Mouse (Mus musculus): ENCODE results near the gene Sphk2. TPM values are rescaled to one million over a fixed set of nuclear protein-coding genes. Genes with fewer than 3 reads are reported as not detected.

Sphk2 gene
- total and polyA plus RNA-seq, 3 experiments = 15.9 to 24.9 (median 18.2) TPM

DNA sequence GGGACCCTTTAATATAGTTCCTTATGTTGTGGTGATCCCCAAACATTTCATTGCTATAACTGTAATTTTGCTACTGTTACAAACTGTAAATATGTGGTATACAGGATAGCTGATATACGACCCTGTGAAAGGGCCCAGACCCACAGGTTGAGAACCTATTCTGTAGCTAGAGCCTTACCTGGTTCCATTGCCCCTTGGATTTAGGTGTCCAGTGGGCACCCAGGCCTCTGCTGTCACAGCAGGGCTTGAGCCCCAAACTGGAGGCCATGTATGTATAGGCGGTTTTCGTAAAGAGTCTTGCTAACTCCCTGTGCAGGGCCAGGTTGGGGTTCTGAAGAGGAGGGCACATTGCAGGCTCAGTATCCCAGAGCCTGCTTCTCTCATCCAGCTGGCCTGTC is 1.3 kb downstream of the Sphk2 start:
- Histone ChIP-seq H3K27me3 (ENCODE audit: control insufficient read depth, insufficient read depth, low read length) (no peaks in the 10 kb centered on the region), H3K4me3 (no peak overlapping the region; the same call in 1 of the 2 replicates), H3K27ac (peak overlapping the region; percentile 23), H3K4me1 (ENCODE audit: control insufficient read depth, insufficient read depth, low read length) (peaks cover 12% of the 10 kb centered on the region), H3K9ac (ENCODE audit: low read depth, low read length) (no peak overlapping the region), H3K36me3 (ENCODE audit: control insufficient read depth, insufficient read depth, low read length) (peaks cover 6% of the 10 kb centered on the region), H3K79me2 (replicated peaks; ENCODE audit: control insufficient read depth, insufficient read depth, low read length) (no peaks in the 10 kb centered on the region; the same call in 1 of the 2 replicates)
- intact Hi-C loops (cut with DNase I) = loop anchor here (5.0 to 10.0 kb wide), 2 partner anchors 206 to 972 kb away; partner anchors contain the start of genes Ccdc114, Emp3 and Vrk3
- peak in 1 of 2 experiments; percentile 30 for DNase-seq
- WGBS = 82% methylated on average over 3 of the region's 3 CpGs
- no peak for TF ChIP-seq EP300 (IDR thresholded peaks at IDR 0.05; ENCODE audit: insufficient read depth, low read depth, low read length)
- no peak for TF ChIP-seq CTCF (IDR thresholded peaks at IDR 0.05)
- TF ChIP-seq POLR2A (IDR thresholded peaks at IDR 0.05; ENCODE audit: insufficient read depth, low read depth, low read length) = no peak

DNA sequence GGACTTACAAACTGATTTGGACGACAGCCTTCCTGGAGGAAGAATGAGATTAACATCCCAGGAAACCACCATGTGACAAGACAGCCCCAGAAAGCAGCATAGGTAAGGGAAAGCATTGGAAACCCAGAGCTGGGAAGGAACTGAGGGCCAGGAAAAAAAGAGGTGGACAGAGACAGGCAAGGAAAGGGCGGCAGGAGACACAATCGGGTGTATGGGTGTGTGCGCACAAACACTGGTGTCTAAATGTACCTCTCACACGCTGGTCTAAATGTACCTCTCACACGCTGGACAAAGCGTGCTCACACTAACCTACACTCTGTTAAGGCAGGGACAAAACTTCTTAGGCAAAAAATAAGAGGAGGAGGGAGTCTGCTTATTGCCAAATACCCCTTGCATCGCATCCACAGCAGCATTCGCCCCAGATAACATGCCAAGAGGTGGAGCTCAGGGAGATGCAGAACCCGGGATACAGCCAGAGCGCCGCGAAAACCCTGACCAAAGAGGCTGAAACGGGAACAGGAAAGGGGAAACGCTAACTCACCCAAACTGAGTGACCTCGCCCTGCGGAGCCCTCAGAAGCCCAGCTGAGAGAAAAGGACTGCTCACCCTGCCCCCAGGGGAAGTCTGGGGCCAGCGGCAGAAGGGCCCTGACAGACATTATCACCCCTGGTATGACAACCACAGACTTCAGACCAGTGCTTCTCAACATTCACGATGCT is 1.9 kb downstream of the Sphk2 start:
- intact Hi-C loops (cut with DNase I) = loop anchor here (5.0 to 10.0 kb wide), 2 partner anchors 206 to 971 kb away; partner anchors contain the start of genes Ccdc114, Emp3 and Vrk3
- H3K4me1 ChIP-seq (ENCODE audit: control insufficient read depth, insufficient read depth, low read length) = peaks cover 12% of the 10 kb centered on the region
- 69% methylated on average over 19 of the region's 19 CpGs for WGBS
- TF ChIP-seq CTCF (IDR thresholded peaks at IDR 0.05) (no peak), EP300 (IDR thresholded peaks at IDR 0.05; ENCODE audit: insufficient read depth, low read depth, low read length) (no peak), POLR2A (IDR thresholded peaks at IDR 0.05; ENCODE audit: insufficient read depth, low read depth, low read length) (no peak)
- H3K27ac ChIP-seq = peak overlapping the region; percentile 75
- H3K79me2 ChIP-seq (replicated peaks; ENCODE audit: control insufficient read depth, insufficient read depth, low read length) = no peaks in the 10 kb centered on the region; the same call in 1 of the 2 replicates
- DNase-seq = peak; percentile 34 to 56
- peaks cover 6% of the 10 kb centered on the region for H3K36me3 ChIP-seq (ENCODE audit: control insufficient read depth, insufficient read depth, low read length)
- H3K4me3 ChIP-seq = peak overlapping the region; percentile 37
- no peaks in the 10 kb centered on the region for H3K27me3 ChIP-seq (ENCODE audit: control insufficient read depth, insufficient read depth, low read length)
- 0 out of 2 replicates have a peak overlapping the region, but pooled peaks have one; percentile 3 for H3K9ac ChIP-seq (ENCODE audit: low read depth, low read length)

- peak within 1 kb of the TSS; percentile 78 for H3K27ac ChIP-seq
- peak within 1 kb of the TSS; percentile 92 for H3K4me3 ChIP-seq
- H3K27me3 ChIP-seq (ENCODE audit: control insufficient read depth, insufficient read depth, low read length) = no peaks in the 10 kb centered on the region
- DNase-seq = peak; percentile 96 to 99
- 6% methylated on average over 34 of the region's 34 CpGs for WGBS
- TF ChIP-seq CTCF (IDR thresholded peaks at IDR 0.05) = no peak
- TF ChIP-seq POLR2A (IDR thresholded peaks at IDR 0.05; ENCODE audit: insufficient read depth, low read depth, low read length) = peak; percentile 71
- no peak for TF ChIP-seq EP300 (IDR thresholded peaks at IDR 0.05; ENCODE audit: insufficient read depth, low read depth, low read length)
- H3K36me3 ChIP-seq (ENCODE audit: control insufficient read depth, insufficient read depth, low read length) = peaks cover 6% of the 10 kb centered on the region
- peak within 1 kb of the TSS; percentile 84 for H3K9ac ChIP-seq (ENCODE audit: low read depth, low read length)
- no peaks in the 10 kb centered on the region; the same call in 1 of the 2 replicates for H3K79me2 ChIP-seq (replicated peaks; ENCODE audit: control insufficient read depth, insufficient read depth, low read length)
- intact Hi-C loops (cut with DNase I) = loop anchor here (5.0 to 10.0 kb wide), 2 partner anchors 207 to 970 kb away; partner anchors contain the start of genes Ccdc114, Emp3 and Vrk3
- H3K4me1 ChIP-seq (ENCODE audit: control insufficient read depth, insufficient read depth, low read length) = peaks cover 12% of the 10 kb centered on the region
Observed at GRCm38 (mm10) chr7:45715090-45715708, 2.6 kb downstream of the Sphk2 start, which contains the start of gene Rpl18. TSS of gene Rpl18 (plus strand) at chr7:45715457.

GRCm38 (mm10) chr7:45714630-45715089 is 3.1 kb downstream of the Sphk2 start:
- WGBS = 9% methylated on average over 14 of the region's 14 CpGs
- no peaks in the 10 kb centered on the region; the same call in 1 of the 2 replicates for H3K79me2 ChIP-seq (replicated peaks; ENCODE audit: control insufficient read depth, insufficient read depth, low read length)
- H3K27ac ChIP-seq = peak overlapping the region; percentile 78
- H3K36me3 ChIP-seq (ENCODE audit: control insufficient read depth, insufficient read depth, low read length) = peaks cover 12% of the 10 kb centered on the region
- TF ChIP-seq EP300 (IDR thresholded peaks at IDR 0.05; ENCODE audit: insufficient read depth, low read depth, low read length) = no peak
- no peak for TF ChIP-seq CTCF (IDR thresholded peaks at IDR 0.05)
- TF ChIP-seq POLR2A (IDR thresholded peaks at IDR 0.05; ENCODE audit: insufficient read depth, low read depth, low read length) = no peak
- H3K4me3 ChIP-seq = peak overlapping the region; percentile 92
- intact Hi-C loops (cut with DNase I) = loop anchor here (5.0 to 10.0 kb wide), 2 partner anchors 208 to 970 kb away; partner anchors contain the start of genes Ccdc114, Emp3 and Vrk3
- DNase-seq = no peak
- H3K4me1 ChIP-seq (ENCODE audit: control insufficient read depth, insufficient read depth, low read length) = peaks cover 14% of the 10 kb centered on the region
- peak overlapping the region; percentile 84 for H3K9ac ChIP-seq (ENCODE audit: low read depth, low read length)
- H3K27me3 ChIP-seq (ENCODE audit: control insufficient read depth, insufficient read depth, low read length) = no peaks in the 10 kb centered on the region

GRCm38 (mm10) chr7:45713881-45714520 is 3.8 kb downstream of the Sphk2 start:
- TF ChIP-seq CTCF (IDR thresholded peaks at IDR 0.05) = no peak
- TF ChIP-seq EP300 (IDR thresholded peaks at IDR 0.05; ENCODE audit: insufficient read depth, low read depth, low read length) = no peak
- no peak for TF ChIP-seq POLR2A (IDR thresholded peaks at IDR 0.05; ENCODE audit: insufficient read depth, low read depth, low read length)
- Histone ChIP-seq H3K4me1 (ENCODE audit: control insufficient read depth, insufficient read depth, low read length) (peaks cover 17% of the 10 kb centered on the region), H3K4me3 (peak overlapping the region; percentile 92), H3K9ac (ENCODE audit: low read depth, low read length) (no peak overlapping the region), H3K79me2 (replicated peaks; ENCODE audit: control insufficient read depth, insufficient read depth, low read length) (no peaks in the 10 kb centered on the region; the same call in 1 of the 2 replicates), H3K27ac (peak overlapping the region; percentile 78; the same call in 1 of the 2 replicates), H3K36me3 (ENCODE audit: control insufficient read depth, insufficient read depth, low read length) (peaks cover 17% of the 10 kb centered on the region), H3K27me3 (ENCODE audit: control insufficient read depth, insufficient read depth, low read length) (no peaks in the 10 kb centered on the region)
- no peak for DNase-seq
- WGBS = 61% methylated on average over 6 of the region's 6 CpGs
- intact Hi-C loops (cut with DNase I) = loop anchor here (10.0 kb wide), 1 partner anchor 969 kb away; the partner anchor contains the start of gene Vrk3

Measured in heart, adult 2 months (tissue).